8 mouse cellular contexts compared by ENCODE assay signal in genomic region chr16:87455180-87455611, GRCm38 (mm10). TPM values are rescaled to one million over a fixed set of nuclear protein-coding genes. Genes with fewer than 3 reads are reported as not detected.
DNase-seq lines count a peak whose midpoint lies in the region; ATAC-seq and TF ChIP-seq lines count a peak whose summit lies in the region.

No protein-coding gene starts in this region.

- H3K27me3 ChIP-seq in CH12.LX (replicated peaks) = peaks cover 3% of the 10 kb centered on the region
- no peaks in the 10 kb centered on the region for H3K27me3 ChIP-seq in hindbrain, postnatal 0 days (ENCODE audit: insufficient read depth, low read length)
- H3K27me3 ChIP-seq in stomach, embryonic 16.5 days (ENCODE audit: control insufficient read depth, insufficient read depth, low read length) = no peaks in the 10 kb centered on the region

- H3K9me3 ChIP-seq in CH12.LX (replicated peaks; ENCODE audit: low read length) = no peaks in the 10 kb centered on the region
- no peaks in the 10 kb centered on the region for H3K9me3 ChIP-seq in hindbrain, postnatal 0 days (ENCODE audit: low read length)
- H3K9me3 ChIP-seq in stomach, embryonic 16.5 days (replicated peaks; ENCODE audit: control insufficient read depth, low read length) = no peaks in the 10 kb centered on the region

- no peak for DNase-seq in frontal cortex, postnatal 14 days (ENCODE audit: low spot score in 2 of 2)
- DNase-seq in CH12.LX (ENCODE audit: extremely low read depth) = peak; percentile 35
- DNase-seq in hindbrain, postnatal 0 days (ENCODE audit: low spot score) = peak; percentile 28
- no peak for DNase-seq in ovary, postnatal 36 days (ENCODE audit: low spot score)

- H3K36me3 ChIP-seq in CH12.LX (replicated peaks in 1 of 2; ENCODE audit: control insufficient read depth in 1 of 2, insufficient read depth in 1 of 2, low read length in 1 of 2) = peaks cover 10 to 27% of the 10 kb centered on the region in 2 experiments
- no peaks in the 10 kb centered on the region; the same call in 1 of the 2 replicates for H3K36me3 ChIP-seq in hindbrain, postnatal 0 days (ENCODE audit: insufficient read depth, low read length)
- H3K36me3 ChIP-seq in macrophage (ENCODE audit: inconsistent target) = peaks cover 11% of the 10 kb centered on the region; the same call in 1 of the 2 replicates
- H3K36me3 ChIP-seq in stomach, embryonic 16.5 days (ENCODE audit: control insufficient read depth, insufficient read depth, low read length) = no peaks in the 10 kb centered on the region

- peak overlapping the region; percentile 80 for H3K9ac ChIP-seq in CH12.LX (ENCODE audit: insufficient read depth, low read depth)
- peak overlapping the region; percentile 82 for H3K9ac ChIP-seq in hindbrain, postnatal 0 days (replicated peaks; ENCODE audit: low read length)
- peak overlapping the region; percentile 98 for H3K9ac ChIP-seq in stomach, embryonic 16.5 days (ENCODE audit: low read length)

- no peak for TF ChIP-seq RAD21 in CH12.LX (IDR thresholded peaks at IDR 0.05; ENCODE audit: low read depth, low read length)

- H3K4me2 ChIP-seq in CH12.LX (ENCODE audit: insufficient read depth, low read depth, poor library complexity, severe bottlenecking) = peak overlapping the region; percentile 95
- H3K4me2 ChIP-seq in hindbrain, postnatal 0 days (ENCODE audit: low read depth, low read length) = peak overlapping the region; percentile 94
- peak overlapping the region; percentile 69 for H3K4me2 ChIP-seq in stomach, embryonic 16.5 days (ENCODE audit: low read depth, low read length)

- H3K79me2 ChIP-seq in CH12.LX (replicated peaks; ENCODE audit: control insufficient read depth, extremely low read depth, insufficient read depth, poor library complexity, severe bottlenecking) (peaks cover 43% of the 10 kb centered on the region), macrophage (ENCODE audit: inconsistent target) (peaks cover 51% of the 10 kb centered on the region)

- TF ChIP-seq POLR2A in CH12.LX (IDR thresholded peaks at IDR 0.05; ENCODE audit: low read depth, low read length) = no peak
- TF ChIP-seq POLR2A in embryonic fibroblast, embryonic 13.5 days (IDR thresholded peaks at IDR 0.05; ENCODE audit: low read depth, low read length) = no peak

- in situ Hi-C loops in CH12.LX (cut with MboI; ENCODE audit: low pct_ligation_motif_present, low pct_unique_long_range_greater_than_20kb, low sequenced_read_pairs) = no loop called here

- H3K4me3 ChIP-seq in CH12.LX (replicated peaks in 1 of 3; ENCODE audit: low read depth in 2 of 3, low read length in 2 of 3, poor library complexity in 1 of 3) = peak overlapping the region; percentile 84 to 99 (median 86)
- peak overlapping the region; percentile 89 for H3K4me3 ChIP-seq in embryonic fibroblast, embryonic 13.5 days (ENCODE audit: insufficient read depth, low read length)
- peak overlapping the region; percentile 97 for H3K4me3 ChIP-seq in hindbrain, postnatal 0 days (ENCODE audit: low read length)
- peak overlapping the region; percentile 95 for H3K4me3 ChIP-seq in macrophage (ENCODE audit: inconsistent target)
- peak overlapping the region; percentile 92 for H3K4me3 ChIP-seq in stomach, embryonic 16.5 days (replicated peaks; ENCODE audit: low read length)

- peaks cover 7 to 25% of the 10 kb centered on the region in 2 experiments for H3K4me1 ChIP-seq in CH12.LX (ENCODE audit: control insufficient read depth in 1 of 2, insufficient read depth in 2 of 2)
- H3K4me1 ChIP-seq in embryonic fibroblast, embryonic 13.5 days (ENCODE audit: control insufficient read depth, insufficient read depth, low read length) = peaks cover 8% of the 10 kb centered on the region
- peaks cover 7% of the 10 kb centered on the region for H3K4me1 ChIP-seq in hindbrain, postnatal 0 days (ENCODE audit: insufficient read depth, low read length)
- peaks cover 10% of the 10 kb centered on the region for H3K4me1 ChIP-seq in stomach, embryonic 16.5 days (ENCODE audit: control insufficient read depth, insufficient read depth, low read length)

- H3K27ac ChIP-seq in CH12.LX (ENCODE audit: insufficient read depth, low read depth) = peak overlapping the region; percentile 64
- H3K27ac ChIP-seq in embryonic fibroblast, embryonic 13.5 days (ENCODE audit: insufficient read depth, low read length) = peak overlapping the region; percentile 9; the same call in 1 of the 2 replicates
- H3K27ac ChIP-seq in hindbrain, postnatal 0 days = peak overlapping the region; percentile 91
- peak overlapping the region; percentile 45 for H3K27ac ChIP-seq in macrophage
- peak overlapping the region; percentile 67 for H3K27ac ChIP-seq in stomach, embryonic 16.5 days (ENCODE audit: low read length)

- WGBS in hindbrain, postnatal 0 days = under 1% methylated on average over 35 of the region's 38 CpGs
- WGBS in macrophage (ENCODE audit: missing documents) = 1% methylated on average over 38 of the region's 38 CpGs
- WGBS in stomach, embryonic 16.5 days = under 1% methylated on average over 37 of the region's 38 CpGs

- no peak for TF ChIP-seq CTCF in CH12.LX (conservative IDR thresholded peaks at IDR 0.05 in 1 of 2, IDR thresholded peaks at IDR 0.05 in 1 of 2; ENCODE audit: low read depth in 2 of 2, low read length in 2 of 2)
- no peak for TF ChIP-seq CTCF in embryonic fibroblast, embryonic 13.5 days (IDR thresholded peaks at IDR 0.05; ENCODE audit: borderline replicate concordance, insufficient read depth, low read length)
- no peak for TF ChIP-seq CTCF in hindbrain, postnatal 0 days (IDR thresholded peaks at IDR 0.05; ENCODE audit: low read depth)

- ATAC-seq in frontal cortex, adult (ENCODE audit: low TSS enrichment) = peak; percentile 85
- peak; percentile 77; the same call in 1 of the 2 replicates for ATAC-seq in hindbrain, postnatal 0 days
- ATAC-seq in stomach, embryonic 16.5 days (ENCODE audit: insufficient read depth, low FRiP score) = peak; percentile 69

- TF ChIP-seq EP300 in CH12.LX (IDR thresholded peaks at IDR 0.05; ENCODE audit: low read length) = no peak

- dilution Hi-C loops in CH12.LX (cut with MboI; ENCODE audit: extremely low pct_ligation_motif_present, extremely low pct_unique_long_range_greater_than_20kb, low sequenced_read_pairs) = no loop called here

RNA-seq across cellular contexts. Expression of gene Usp16, which starts 0.7 kb away (rescaled TPM):
- total RNA-seq in CH12.LX (2012; rRNA removed) (85.6 and 92.2 TPM in 2 replicates), CH12.LX (2014; rRNA removed) (77.0 and 80.9 TPM in 2 replicates)
- polyA plus RNA-seq in CH12.LX (2012; ENCODE audit: insufficient read length, low read depth) (144 and 149 TPM in 2 replicates), macrophage (2018) (37.7 to 90.8 TPM (median 40.3 TPM) in 3 replicates)
- polyA plus RNA-seq in embryonic fibroblast, embryonic 13.5 days (2011; ENCODE audit: insufficient read length, low read depth, missing spikeins) = 86.8 and 88.6 TPM in 2 replicates
- total RNA-seq in hindbrain, postnatal 0 days (2014; rRNA removed) = 15.6 and 32.2 TPM in 2 replicates
- 42.9 and 43.3 TPM in 2 replicates for polyA plus RNA-seq in hindbrain, postnatal 0 days (2015; fragmentation: Nextera tagmentation; extraction: Ambion mirVana)
- 100 to 1,000 TPM in 25 of 26 experiments, 10 to 100 TPM in 1; 94.6 to 405 (median 169) TPM for total RNA-seq in macrophage (2018; cell fraction: chromatin; rRNA removed)
- total RNA-seq in macrophage (2018; cell fraction: cytosol; rRNA removed) = 10 to 100 TPM; 31.0 to 76.6 (median 43.8) TPM
- 100 to 1,000 TPM in 17 of 26 experiments, 10 to 100 TPM in 9; 66.8 to 253 (median 120) TPM for total RNA-seq in macrophage (2018; cell fraction: nucleus; rRNA removed)
- polyA plus RNA-seq in stomach, embryonic 16.5 days (2015; fragmentation: Nextera tagmentation; extraction: Ambion mirVana) = 35.3 and 39.0 TPM in 2 replicates

RNA-seq across cellular contexts. Expression of gene Rwdd2b, which starts 14.8 kb away (rescaled TPM):
- total RNA-seq in CH12.LX (2012; rRNA removed) (14.2 and 17.6 TPM in 2 replicates), CH12.LX (2014; rRNA removed) (35.9 and 37.9 TPM in 2 replicates)
- polyA plus RNA-seq in CH12.LX (2012; ENCODE audit: insufficient read length, low read depth) (32.5 and 35.9 TPM in 2 replicates), macrophage (2018) (5.6 to 7.7 TPM (median 7.2 TPM) in 3 replicates)
- polyA plus RNA-seq in embryonic fibroblast, embryonic 13.5 days (2011; ENCODE audit: insufficient read length, low read depth, missing spikeins) = 7.9 and 9.2 TPM in 2 replicates
- total RNA-seq in hindbrain, postnatal 0 days (2014; rRNA removed) = 3.8 and 9.4 TPM in 2 replicates
- 15.9 and 16.8 TPM in 2 replicates for polyA plus RNA-seq in hindbrain, postnatal 0 days (2015; fragmentation: Nextera tagmentation; extraction: Ambion mirVana)
- total RNA-seq in macrophage (2018; cell fraction: chromatin; rRNA removed) = 1 to 10 TPM; 1.4 to 9.8 (median 5.1) TPM
- total RNA-seq in macrophage (2018; cell fraction: cytosol; rRNA removed) = 1 to 10 TPM; 3.4 to 9.5 (median 6.5) TPM
- 10 to 100 TPM in 1 of 26 experiments, 1 to 10 TPM in 25; 2.1 to 10.5 (median 5.7) TPM for total RNA-seq in macrophage (2018; cell fraction: nucleus; rRNA removed)
- polyA plus RNA-seq in stomach, embryonic 16.5 days (2015; fragmentation: Nextera tagmentation; extraction: Ambion mirVana) = 10.7 and 12.0 TPM in 2 replicates

RNA-seq across cellular contexts. Expression of gene Ltn1, which starts 22.8 kb away (rescaled TPM):
- total RNA-seq in CH12.LX (2012; rRNA removed) (21.5 and 22.8 TPM in 2 replicates), CH12.LX (2014; rRNA removed) (30.8 and 33.0 TPM in 2 replicates)
- polyA plus RNA-seq in CH12.LX (2012; ENCODE audit: insufficient read length, low read depth) (31.8 and 34.6 TPM in 2 replicates), macrophage (2018) (9.2 to 17.3 TPM (median 11.8 TPM) in 3 replicates)
- polyA plus RNA-seq in embryonic fibroblast, embryonic 13.5 days (2011; ENCODE audit: insufficient read length, low read depth, missing spikeins) = 34.4 and 39.4 TPM in 2 replicates
- total RNA-seq in hindbrain, postnatal 0 days (2014; rRNA removed) = 15.4 and 16.2 TPM in 2 replicates
- 18.2 and 19.0 TPM in 2 replicates for polyA plus RNA-seq in hindbrain, postnatal 0 days (2015; fragmentation: Nextera tagmentation; extraction: Ambion mirVana)
- total RNA-seq in macrophage (2018; cell fraction: chromatin; rRNA removed) = 10 to 100 TPM; 25.5 to 70.2 (median 49.2) TPM
- 10 to 100 TPM; 11.4 to 22.1 (median 17.0) TPM for total RNA-seq in macrophage (2018; cell fraction: cytosol; rRNA removed)
- 10 to 100 TPM; 21.0 to 47.3 (median 30.2) TPM for total RNA-seq in macrophage (2018; cell fraction: nucleus; rRNA removed)
- polyA plus RNA-seq in stomach, embryonic 16.5 days (2015; fragmentation: Nextera tagmentation; extraction: Ambion mirVana) = 27.9 and 28.8 TPM in 2 replicates

RNA-seq across cellular contexts. Expression of gene Cct8, which starts 40.5 kb away (rescaled TPM):
- total RNA-seq in CH12.LX (2012; rRNA removed) (350 and 466 TPM in 2 replicates), CH12.LX (2014; rRNA removed) (863 and 980 TPM in 2 replicates)
- polyA plus RNA-seq in CH12.LX (2012; ENCODE audit: insufficient read length, low read depth) (1,169 and 1,185 TPM in 2 replicates), macrophage (2018) (108 to 198 TPM (median 124 TPM) in 3 replicates)
- polyA plus RNA-seq in embryonic fibroblast, embryonic 13.5 days (2011; ENCODE audit: insufficient read length, low read depth, missing spikeins) = 356 and 432 TPM in 2 replicates
- 91.4 and 136 TPM in 2 replicates for total RNA-seq in hindbrain, postnatal 0 days (2014; rRNA removed)
- 343 and 349 TPM in 2 replicates for polyA plus RNA-seq in hindbrain, postnatal 0 days (2015; fragmentation: Nextera tagmentation; extraction: Ambion mirVana)
- total RNA-seq in macrophage (2018; cell fraction: chromatin; rRNA removed) = 100 to 1,000 TPM in 20 of 26 experiments, 10 to 100 TPM in 6; 78.9 to 170 (median 118) TPM
- total RNA-seq in macrophage (2018; cell fraction: cytosol; rRNA removed) = 100 to 1,000 TPM in 16 of 26 experiments, 10 to 100 TPM in 10; 89.0 to 112 (median 102) TPM
- total RNA-seq in macrophage (2018; cell fraction: nucleus; rRNA removed) = 100 to 1,000 TPM in 5 of 26 experiments, 10 to 100 TPM in 21; 63.8 to 120 (median 88.3) TPM
- 364 and 381 TPM in 2 replicates for polyA plus RNA-seq in stomach, embryonic 16.5 days (2015; fragmentation: Nextera tagmentation; extraction: Ambion mirVana)

Comparison
In these comparisons a context has a peak if more than half of its experiments do, and no peak if none do; other contexts are left out.
1. DNase-seq: peak in CH12.LX (single experiment) and hindbrain, postnatal 0 days (single experiment); none in frontal cortex, postnatal 14 days (0 of 2) and ovary, postnatal 36 days (single experiment).
2. H3K27ac ChIP-seq: peak in every context shown above with its lines; median percentile 91 in hindbrain, postnatal 0 days; 67 in stomach, embryonic 16.5 days; 64 in CH12.LX; 45 in macrophage; 9 in embryonic fibroblast, embryonic 13.5 days.
3. Peak in every context shown above with its lines, with median percentiles within 50 percentile points of each other: ATAC-seq, H3K4me2 ChIP-seq, H3K4me3 ChIP-seq and H3K9ac ChIP-seq.